Comparison of ENCODE assay signal across 10 mouse cellular contexts in genomic region chr5:150597088-150597487, GRCm38 (mm10). TPM values are rescaled to one million over a fixed set of nuclear protein-coding genes. Genes with fewer than 3 reads are reported as not detected.
DNase-seq lines count a peak whose midpoint lies in the region; ATAC-seq and TF ChIP-seq lines count a peak whose summit lies in the region.
"Had no signal": no experiment of that assay in that cellular context is flagged by ENCODE, and none has a peak within 500 bp of the region (broad histone marks: within the 10 kb centered on the region; RNA-seq: fewer than 3 reads in every experiment).

TSS of gene N4bp2l1 (minus strand) at chr5:150597188.

- 0 out of 2 replicates have a peak, but pooled peaks cover 2% of the 10 kb centered on the region for H3K4me1 ChIP-seq in cerebellum, adult 2 months (ENCODE audit: control insufficient read depth, insufficient read depth, low read length)
- H3K4me1 ChIP-seq in neural tube, embryonic 14.5 days (ENCODE audit: control insufficient read depth, insufficient read depth, low read length), result peaks cover 10% of the 10 kb centered on the region
- H3K4me1 ChIP-seq in neural tube, embryonic 15.5 days, result peaks cover 29% of the 10 kb centered on the region

- ATAC-seq in neural tube, embryonic 14.5 days (ENCODE audit: low read depth), result no peak
- no peak for ATAC-seq in neural tube, embryonic 15.5 days (ENCODE audit: low FRiP score)

- no peak for TF ChIP-seq POLR2A in cerebellum, adult 2 months (IDR thresholded peaks at IDR 0.05; ENCODE audit: borderline replicate concordance, insufficient read depth, low read length)

- no peak within 1 kb of the TSS for H3K27ac ChIP-seq in cerebellum, adult 2 months (ENCODE audit: insufficient read depth, low read length)
- no peak within 1 kb of the TSS for H3K27ac ChIP-seq in neural tube, embryonic 14.5 days (ENCODE audit: low read depth, low read length)
- no peak within 1 kb of the TSS for H3K27ac ChIP-seq in neural tube, embryonic 15.5 days (replicated peaks)
- H3K27ac ChIP-seq: embryonic facial prominence, embryonic 12.5 days; heart, embryonic 10.5 days had no signal

- no peak within 1 kb of the TSS for H3K4me3 ChIP-seq in cerebellum, adult 2 months (replicated peaks; ENCODE audit: insufficient read depth, low read depth, low read length)
- H3K4me3 ChIP-seq in neural tube, embryonic 14.5 days (ENCODE audit: low read depth, low read length), result no peak within 1 kb of the TSS
- H3K4me3 ChIP-seq in neural tube, embryonic 15.5 days (replicated peaks), result no peak within 1 kb of the TSS
- H3K4me3 ChIP-seq: embryonic facial prominence, embryonic 12.5 days; heart, embryonic 10.5 days had no signal

- TF ChIP-seq CTCF in cerebellum, adult 2 months (IDR thresholded peaks at IDR 0.05; ENCODE audit: borderline replicate concordance, insufficient read depth, low read depth, low read length), result no peak

- no peaks in the 10 kb centered on the region for H3K9me3 ChIP-seq in neural tube, embryonic 14.5 days (ENCODE audit: control insufficient read depth, low read length)
- no peaks in the 10 kb centered on the region for H3K9me3 ChIP-seq in neural tube, embryonic 15.5 days (replicated peaks)
- H3K9me3 ChIP-seq: embryonic facial prominence, embryonic 12.5 days; heart, embryonic 10.5 days had no signal

- H3K4me2 ChIP-seq in neural tube, embryonic 14.5 days (ENCODE audit: low read depth, low read length), result no peak within 1 kb of the TSS
- H3K4me2 ChIP-seq in neural tube, embryonic 15.5 days, result no peak within 1 kb of the TSS
- H3K4me2 ChIP-seq: embryonic facial prominence, embryonic 12.5 days had no signal

- H3K27me3 ChIP-seq in cerebellum, adult 2 months (ENCODE audit: control insufficient read depth, insufficient read depth, low read length), result no peaks in the 10 kb centered on the region
- peaks cover 19% of the 10 kb centered on the region for H3K27me3 ChIP-seq in neural tube, embryonic 14.5 days (ENCODE audit: control insufficient read depth, insufficient read depth, low read length)
- H3K27me3 ChIP-seq in neural tube, embryonic 15.5 days (replicated peaks), result peaks cover 28% of the 10 kb centered on the region; the same call in 1 of the 2 replicates

- no peak within 1 kb of the TSS for H3K9ac ChIP-seq in neural tube, embryonic 14.5 days (replicated peaks; ENCODE audit: low read depth, low read length)
- no peak within 1 kb of the TSS for H3K9ac ChIP-seq in neural tube, embryonic 15.5 days (replicated peaks)
- H3K9ac ChIP-seq: embryonic facial prominence, embryonic 12.5 days had no signal

- 94% methylated on average over 7 of the region's 7 CpGs for WGBS in cerebellum, adult 2 months
- WGBS in neural tube, embryonic 14.5 days, result 89% methylated on average over 7 of the region's 7 CpGs
- 90% methylated on average over 7 of the region's 7 CpGs for WGBS in neural tube, embryonic 15.5 days

- H3K36me3 ChIP-seq in neural tube, embryonic 14.5 days (ENCODE audit: control insufficient read depth, insufficient read depth, low read length), result no peaks in the 10 kb centered on the region
- peaks cover 6% of the 10 kb centered on the region; the same call in 1 of the 2 replicates for H3K36me3 ChIP-seq in neural tube, embryonic 15.5 days
- H3K36me3 ChIP-seq: embryonic facial prominence, embryonic 12.5 days had no signal

- no peak for DNase-seq in cerebellum, adult 2 months
- DNase-seq in cerebellum, adult 11-12 months, result no peak
- no peak for DNase-seq in neural tube, embryonic 10.5 days (ENCODE audit: extremely low spot score, low spot score)
- no peak for DNase-seq in layer of hippocampus, postnatal 36 days
- DNase-seq in c-Kit-positive CD71-positive TER-119-positive erythroid progenitor cells, embryonic 14.5 days (ENCODE audit: low spot score), result no peak
- no peak for DNase-seq in retina, embryonic 14.5 days (ENCODE audit: low spot score)

RNA-seq across cellular contexts. Expression of gene N4bp2l1, which starts in this region (rescaled TPM):
- 45.7 and 46.9 TPM in 2 replicates for polyA plus RNA-seq in cerebellum, adult 2 months (2012; rRNA removed)
- 14.5 and 19.8 TPM in 2 replicates for polyA plus RNA-seq in neural tube, embryonic 14.5 days (2014; fragmentation: Nextera tagmentation; extraction: Ambion mirVana)
- 10 to 100 TPM; 51.2 to 58.5 TPM for total RNA-seq in layer of hippocampus, postnatal 36 days (2021)
- 16.6 and 21.4 TPM in 2 replicates for polyA plus RNA-seq in neural tube, embryonic 15.5 days (2015; fragmentation: Nextera tagmentation; extraction: Ambion mirVana)
